Mouse (Mus musculus) lung, adult 2 months (tissue): ENCODE data around the gene Clpsl2.

ENCODE experiments used
- CTCF ChIP-seq: fragments of 200-500 bp; IDR thresholded peaks from 2 replicates; pipeline ENCODE4 v1.5.1; 2011; ENCODE audit warnings: mild to moderate bottlenecking, low read length, control low read depth; ENCODE audit not compliant: insufficient read depth
- POLR2A ChIP-seq: fragments of 200-500 bp; IDR thresholded peaks from 2 replicates; pipeline ENCODE4 v1.6.1; 2011; ENCODE audit warnings: low read depth, mild to moderate bottlenecking, control low read depth, low read length, borderline replicate concordance; ENCODE audit errors: extremely low read depth

DNA sequence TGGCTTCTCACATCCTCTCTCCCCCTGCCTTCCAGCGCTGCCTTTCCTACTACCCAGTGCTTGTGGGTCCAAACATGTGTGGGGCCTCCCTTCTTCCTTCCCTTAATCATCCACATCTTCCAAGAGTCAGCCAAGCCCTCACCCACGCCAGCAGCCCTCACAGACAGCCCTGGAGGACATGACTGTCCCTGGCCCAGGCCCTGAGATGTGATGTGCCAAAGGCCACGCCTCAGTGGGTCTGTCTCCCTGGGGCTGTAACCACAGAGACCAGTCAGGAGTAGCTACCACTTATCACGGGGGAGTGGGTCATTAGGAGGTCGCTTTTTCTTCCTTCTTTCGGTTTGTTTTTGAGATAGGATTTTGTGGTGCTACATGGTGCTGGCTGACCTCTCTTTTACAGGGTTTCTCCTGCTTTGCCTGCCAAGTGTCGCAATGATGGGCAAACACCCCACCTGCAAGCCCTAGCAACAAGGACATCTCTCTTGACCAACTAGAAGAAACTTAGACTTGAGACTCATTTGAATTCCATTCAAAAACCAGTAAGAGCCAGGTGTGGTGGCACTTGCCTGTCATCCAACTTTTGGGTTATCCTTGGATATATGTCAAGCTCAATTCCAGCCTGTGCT is 46.9 kb upstream of the Clpsl2 start:
- TF ChIP-seq CTCF (no peak), POLR2A (no peak)
